Comparison of ENCODE assay signal across 14 mouse cellular contexts in genomic region chr7:132820692-132821091, GRCm38 (mm10).
"Had no signal": no experiment of that assay in that cellular context is flagged by ENCODE, and none has a peak within 500 bp of the region (broad histone marks: within the 10 kb centered on the region; RNA-seq: fewer than 3 reads in every experiment).

No protein-coding gene starts in this region.

- H3K4me3 ChIP-seq: left cerebral cortex, adult 2 months; liver, embryonic 13.5 days had no signal

- H3K9me3 ChIP-seq: liver, embryonic 13.5 days had no signal

- H3K27me3 ChIP-seq: liver, embryonic 13.5 days had no signal

- DNase-seq: kidney, adult 8-10 months; kidney, postnatal 14 days; kidney, postnatal 4 days; layer of hippocampus, postnatal 36 days; liver, embryonic 13.5 days; lung, adult 2 months; lung, postnatal 14 days; midbrain, embryonic 14.5 days; thymus, adult 2 months; thymus, postnatal 14 days; thymus, postnatal 4 days had no signal

- H3K4me2 ChIP-seq: liver, embryonic 13.5 days had no signal

- H3K27ac ChIP-seq: left cerebral cortex, adult 2 months; liver, embryonic 13.5 days; macrophage; stomach, postnatal 0 days had no signal

- H3K4me1 ChIP-seq: liver, embryonic 13.5 days had no signal

- H3K9ac ChIP-seq: liver, embryonic 13.5 days had no signal
